Mouse (Mus musculus) midbrain, embryonic 15.5 days (tissue): ENCODE results near the gene Crtac1. TPM values are rescaled to one million over a fixed set of nuclear protein-coding genes. Genes with fewer than 3 reads are reported as not detected.

ENCODE experiments used
- ATAC-seq: fragments of 200-750 bp; cut with Nextera tagmentation; replicated peaks from 2 replicates; pipeline ENCODE4 v1.8.0; 2017; ENCODE audit warnings: moderate TSS enrichment
- H3K27ac ChIP-seq: fragments of 300-500 bp; sonication (generic); 2 replicates; pipeline ENCODE4 v1.5.1; 2015; ENCODE audit warnings: mild to moderate bottlenecking, inconsistent platforms
- H3K27me3 ChIP-seq: fragments of 300-500 bp; sonication (generic); replicated peaks from 2 replicates; pipeline ENCODE4 v1.6.1; 2015; ENCODE audit warnings: inconsistent platforms
- H3K36me3 ChIP-seq: fragments of 300-500 bp; sonication (generic); replicated peaks from 2 replicates; pipeline ENCODE4 v1.6.1; 2015; ENCODE audit warnings: inconsistent platforms
- H3K4me1 ChIP-seq: fragments of 300-500 bp; sonication (generic); 2 replicates; pipeline ENCODE4 v1.6.1; 2015; ENCODE audit warnings: inconsistent platforms
- H3K4me2 ChIP-seq: fragments of 300-500 bp; sonication (generic); 2 replicates; pipeline ENCODE4 v1.6.1; 2015; ENCODE audit warnings: inconsistent platforms, mild to moderate bottlenecking, moderate library complexity
- H3K4me3 ChIP-seq: fragments of 300-500 bp; sonication (generic); 2 replicates; pipeline ENCODE4 v1.5.1; 2015; ENCODE audit warnings: mild to moderate bottlenecking, inconsistent platforms
- H3K9ac ChIP-seq: fragments of 300-500 bp; sonication (generic); 2 replicates; pipeline ENCODE4 v1.6.1; 2015; ENCODE audit warnings: mild to moderate bottlenecking, inconsistent platforms
- H3K9me3 ChIP-seq: fragments of 300-500 bp; sonication (generic); 2 replicates; pipeline ENCODE4 v1.6.1; 2016; ENCODE audit warnings: inconsistent platforms
- WGBS: fragments of 180-500 bp; shearing (Covaris S2); methylation state at CpG from one replicate; pipeline ENCODE4 v1.1.7; 2015; ENCODE audit warnings: mixed read lengths; 5-methylcytosine and 5-hydroxymethylcytosine counted together
- polyA plus RNA-seq: library from polyadenylated mRNA; unstranded; fragments of >200 nt; fragmentation: Nextera tagmentation; extraction: Ambion mirVana; gene quantifications from 2 replicates; pipeline ENCODE4 v1.2.1, GENCODE M21; 2015

The Crtac1 gene
- polyA plus RNA-seq, 1 experiment from 2014 or later: 24.6 TPM

DNA sequence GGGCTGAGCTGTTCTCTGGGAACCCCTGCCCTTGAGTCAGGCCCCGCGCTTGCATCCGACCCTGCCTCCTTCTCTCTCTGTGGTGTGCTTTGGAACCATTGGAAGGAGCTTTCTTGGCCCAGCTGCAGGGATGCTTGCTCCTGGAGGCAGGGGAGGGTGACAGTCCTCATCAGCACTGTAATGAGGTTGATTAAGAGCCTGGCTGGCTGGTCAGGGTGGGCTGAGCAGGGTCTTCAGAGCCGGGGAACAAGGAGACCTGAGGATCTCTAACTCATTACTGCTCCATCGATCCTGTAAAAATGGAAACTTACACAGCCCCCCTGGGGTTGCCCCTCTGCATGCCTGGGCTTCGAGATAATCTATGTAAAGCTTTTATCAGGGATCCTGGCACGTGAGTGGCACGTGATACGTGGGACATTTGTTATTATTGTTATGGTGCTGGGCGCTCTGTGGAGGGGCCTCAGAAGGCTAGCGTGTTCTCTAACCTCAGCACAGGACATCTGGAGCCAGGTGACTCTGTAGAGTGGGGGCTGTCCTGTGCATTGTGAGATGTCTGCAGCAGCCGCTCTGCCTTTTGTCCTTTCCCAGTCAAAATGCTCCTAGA is 128.3 kb downstream of the Crtac1 start:
- Histone ChIP-seq H3K4me2 (no peak overlapping the region), H3K27me3 (no peaks in the 10 kb centered on the region), H3K27ac (no peak overlapping the region), H3K4me3 (no peak overlapping the region), H3K9ac (no peak overlapping the region), H3K36me3 (no peaks in the 10 kb centered on the region), H3K9me3 (no peaks in the 10 kb centered on the region), H3K4me1 (peaks cover 10% of the 10 kb centered on the region)
- no peak for ATAC-seq
- 45% methylated on average over 12 of the region's 12 CpGs for WGBS

DNA sequence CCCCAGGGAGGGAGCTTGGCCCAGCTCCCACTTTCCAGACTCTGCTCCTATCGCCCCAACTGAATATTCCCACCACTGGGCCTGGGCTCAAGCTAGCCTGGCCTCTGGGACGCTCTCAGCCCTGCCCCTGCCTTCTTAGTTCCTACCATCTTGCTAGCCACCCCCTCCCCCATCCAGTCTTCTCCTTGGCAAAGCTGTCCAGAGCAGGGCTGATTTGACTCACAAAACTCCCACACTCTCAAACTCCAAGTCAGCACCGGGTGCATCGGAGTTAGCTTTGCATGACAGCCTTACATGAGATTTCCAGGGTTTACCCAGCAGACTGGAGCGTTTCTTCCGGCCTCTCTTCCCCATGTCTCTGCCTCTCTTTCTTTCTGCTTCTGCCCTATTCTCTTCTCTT is 138.4 kb downstream of the Crtac1 start:
- 51% methylated on average over 6 of the region's 6 CpGs for WGBS

DNA sequence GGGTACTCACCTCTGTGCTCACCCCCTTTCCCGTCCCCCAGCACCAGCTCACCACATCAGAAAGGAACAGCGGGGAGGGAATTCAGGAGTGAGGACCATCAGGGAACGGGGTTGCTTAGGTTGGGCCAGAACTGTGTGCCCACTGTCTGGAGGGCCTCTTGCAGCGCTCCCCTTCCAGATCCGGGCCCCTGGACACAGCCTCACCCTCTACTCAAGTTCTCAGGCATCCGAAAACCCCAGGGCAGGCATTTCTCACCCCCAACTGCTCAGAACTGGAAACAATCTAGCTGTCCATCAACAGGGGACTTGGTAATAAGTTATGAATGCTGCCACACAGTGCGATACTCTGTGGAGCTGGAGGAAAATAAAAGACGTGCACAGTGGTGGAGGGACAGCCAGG is 139.5 kb downstream of the Crtac1 start:
- H3K9me3 ChIP-seq: no peaks in the 10 kb centered on the region
- 26% methylated on average over 8 of the region's 8 CpGs for WGBS
- H3K36me3 ChIP-seq: no peaks in the 10 kb centered on the region
- H3K27ac ChIP-seq: no peak overlapping the region
- H3K4me3 ChIP-seq: no peak overlapping the region
- H3K9ac ChIP-seq: no peak overlapping the region
- H3K27me3 ChIP-seq: no peaks in the 10 kb centered on the region
- ATAC-seq: no peak
- H3K4me1 ChIP-seq: peaks cover 18% of the 10 kb centered on the region
- no peak overlapping the region for H3K4me2 ChIP-seq

More for the DNA sequence above, 138.4 kb downstream of the Crtac1 start:
- H3K27me3 ChIP-seq: no peaks in the 10 kb centered on the region
- no peak overlapping the region for H3K9ac ChIP-seq
- H3K4me1 ChIP-seq: peaks cover 18% of the 10 kb centered on the region
- no peak overlapping the region for H3K4me3 ChIP-seq
- no peaks in the 10 kb centered on the region for H3K36me3 ChIP-seq
- H3K4me2 ChIP-seq: no peak overlapping the region
- ATAC-seq: no peak
- H3K9me3 ChIP-seq: no peaks in the 10 kb centered on the region
- no peak overlapping the region for H3K27ac ChIP-seq

DNA sequence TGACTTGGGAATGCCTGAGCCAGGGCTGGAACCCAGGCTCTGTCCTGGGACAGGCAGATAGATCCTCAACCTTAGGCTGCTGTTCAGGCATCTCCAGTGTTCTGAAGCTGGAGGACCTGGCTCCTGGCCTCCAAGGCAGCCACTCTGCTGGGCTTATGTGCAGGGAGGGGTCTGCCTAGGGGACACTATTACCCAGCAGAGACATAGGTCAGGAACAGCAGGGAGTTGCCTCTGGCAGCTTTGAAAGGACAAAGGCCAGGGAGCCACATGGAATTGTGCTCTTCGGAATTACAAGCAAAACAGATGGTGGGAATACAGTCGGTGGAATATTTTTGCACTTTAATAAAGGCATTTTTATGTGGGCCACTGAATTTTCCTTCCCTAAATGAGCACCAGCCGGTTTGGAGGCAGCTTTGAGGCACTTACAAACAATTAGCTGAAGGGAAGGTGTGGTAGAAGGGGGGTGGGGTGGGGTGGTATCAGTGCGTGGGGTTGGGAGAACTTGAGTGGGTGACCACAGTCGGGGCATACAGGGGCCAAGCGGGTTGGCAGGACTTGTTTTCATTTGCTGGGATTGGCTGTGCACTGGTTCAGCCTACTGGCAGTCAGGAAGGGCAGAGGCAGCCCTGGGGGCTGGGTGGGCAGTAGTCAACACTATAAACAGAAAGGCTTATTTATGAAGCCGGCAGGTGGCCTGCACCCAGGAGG is 140.5 kb downstream of the Crtac1 start:
- peak; percentile 31 for ATAC-seq
- Histone ChIP-seq H3K27ac (no peak overlapping the region), H3K36me3 (no peaks in the 10 kb centered on the region)

DNA sequence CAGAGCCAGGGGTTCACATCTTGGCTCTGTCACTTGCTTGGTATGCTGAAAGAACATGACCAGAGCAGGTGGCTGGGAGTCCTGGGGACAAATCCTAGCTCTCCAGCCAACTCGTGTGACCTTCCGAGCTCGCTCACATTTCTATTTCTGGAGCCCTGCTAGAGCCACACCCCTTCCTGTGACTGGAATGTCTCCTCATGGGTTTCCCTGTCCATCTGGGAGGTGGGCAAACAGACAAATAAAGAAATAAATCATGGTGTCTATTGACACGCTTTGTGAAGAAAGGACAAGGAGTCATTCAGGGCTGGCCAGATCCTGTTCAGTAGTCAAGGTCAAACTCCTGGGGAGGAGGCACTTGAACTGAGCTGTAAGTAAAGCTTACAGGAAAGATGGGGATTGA is 143.2 kb downstream of the Crtac1 start:
- H3K27ac ChIP-seq: no peak overlapping the region
- H3K9ac ChIP-seq: no peak overlapping the region
- H3K4me2 ChIP-seq: no peak overlapping the region
- peaks cover 18% of the 10 kb centered on the region for H3K4me1 ChIP-seq
- 75% methylated on average over 4 of the region's 4 CpGs for WGBS
- H3K9me3 ChIP-seq: no peaks in the 10 kb centered on the region
- H3K36me3 ChIP-seq: no peaks in the 10 kb centered on the region
- no peak overlapping the region for H3K4me3 ChIP-seq
- no peak for ATAC-seq
- H3K27me3 ChIP-seq: no peaks in the 10 kb centered on the region

More for the DNA sequence above, 140.5 kb downstream of the Crtac1 start:
- H3K4me1 ChIP-seq: peaks cover 18% of the 10 kb centered on the region
- no peak overlapping the region for H3K4me2 ChIP-seq
- H3K4me3 ChIP-seq: no peak overlapping the region
- H3K9ac ChIP-seq: no peak overlapping the region
- no peaks in the 10 kb centered on the region for H3K27me3 ChIP-seq
- WGBS: 25% methylated on average over 7 of the region's 7 CpGs
- H3K9me3 ChIP-seq: no peaks in the 10 kb centered on the region

DNA sequence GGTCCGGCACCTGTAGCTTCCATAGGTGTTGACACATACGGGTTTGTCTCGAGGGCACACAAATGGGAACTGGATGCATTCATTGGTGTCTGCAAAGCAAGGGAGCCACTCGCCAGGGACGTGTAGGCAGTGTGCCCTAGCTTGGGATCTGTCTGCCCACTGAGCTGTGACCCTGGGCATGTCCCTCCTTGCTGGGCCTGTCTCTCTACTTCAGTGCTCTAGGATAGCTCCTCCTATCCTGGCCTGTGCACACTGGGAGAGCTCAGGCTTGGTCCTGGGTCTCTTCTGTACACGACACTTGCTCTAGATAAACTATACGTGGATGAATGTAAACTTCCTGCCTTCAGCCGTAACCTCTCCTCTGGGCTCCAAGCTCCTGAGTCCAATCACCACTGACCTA is 147.4 kb downstream of the Crtac1 start:
- Histone ChIP-seq H3K4me1 (0 out of 2 replicates have a peak, but pooled peaks cover 6% of the 10 kb centered on the region), H3K27me3 (no peaks in the 10 kb centered on the region), H3K36me3 (no peaks in the 10 kb centered on the region), H3K27ac (no peak overlapping the region), H3K9ac (no peak overlapping the region), H3K4me2 (no peak overlapping the region), H3K9me3 (no peaks in the 10 kb centered on the region), H3K4me3 (no peak overlapping the region)
- 74% methylated on average over 8 of the region's 8 CpGs for WGBS
- ATAC-seq: no peak

DNA sequence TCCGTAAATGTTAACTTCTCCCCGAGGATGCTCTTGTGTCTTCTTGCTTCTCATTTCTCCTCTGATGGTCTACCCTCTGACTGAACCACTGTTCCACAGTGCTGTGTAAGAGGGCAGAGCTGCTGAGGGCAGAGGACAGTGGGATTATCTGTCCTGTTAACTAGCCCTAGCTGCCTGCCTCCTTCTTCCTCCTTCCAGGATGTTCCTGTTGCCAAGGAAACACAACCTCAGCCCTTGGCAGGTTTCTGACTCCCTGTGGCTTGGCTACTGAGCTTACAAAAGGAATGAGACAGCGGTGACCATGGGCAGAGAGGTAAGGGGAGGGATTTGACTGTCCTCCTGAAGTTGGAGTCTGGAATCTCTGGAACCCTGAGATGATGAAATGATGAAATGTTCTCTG is 152.0 kb downstream of the Crtac1 start:
- 56% methylated on average over 3 of the region's 3 CpGs for WGBS
- Histone ChIP-seq H3K36me3 (no peaks in the 10 kb centered on the region), H3K4me3 (no peak overlapping the region), H3K4me1 (0 out of 2 replicates have a peak, but pooled peaks cover 6% of the 10 kb centered on the region), H3K27me3 (no peaks in the 10 kb centered on the region), H3K4me2 (no peak overlapping the region), H3K9ac (no peak overlapping the region), H3K9me3 (no peaks in the 10 kb centered on the region), H3K27ac (no peak overlapping the region)
- ATAC-seq: no peak; the same call in 1 of the 2 replicates

DNA sequence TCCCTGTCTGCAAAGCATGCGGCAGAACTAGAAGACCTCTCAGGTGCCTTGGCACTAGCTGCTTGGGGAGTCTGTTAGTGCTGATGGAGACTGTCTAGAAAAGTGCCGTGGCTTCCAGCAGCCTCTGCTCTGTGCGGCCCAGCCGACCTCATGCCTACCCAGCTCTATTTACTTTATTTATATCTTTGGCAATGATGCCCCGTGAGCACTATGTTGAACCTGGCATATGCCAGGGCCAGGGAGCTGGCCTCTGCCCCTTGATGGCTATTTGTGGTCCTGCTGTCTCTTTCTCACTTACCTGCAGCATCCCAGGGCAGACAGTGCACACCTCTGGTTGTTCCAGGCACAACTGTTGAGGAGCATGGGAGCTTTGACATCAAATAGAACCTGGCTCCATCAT is 153.1 kb downstream of the Crtac1 start:
- Histone ChIP-seq H3K9ac (no peak overlapping the region), H3K27me3 (no peaks in the 10 kb centered on the region), H3K36me3 (no peaks in the 10 kb centered on the region), H3K9me3 (no peaks in the 10 kb centered on the region), H3K4me1 (0 out of 2 replicates have a peak, but pooled peaks cover 6% of the 10 kb centered on the region), H3K4me3 (no peak overlapping the region), H3K27ac (no peak overlapping the region), H3K4me2 (no peak overlapping the region)
- no peak for ATAC-seq
- 87% methylated on average over 5 of the region's 5 CpGs for WGBS

DNA sequence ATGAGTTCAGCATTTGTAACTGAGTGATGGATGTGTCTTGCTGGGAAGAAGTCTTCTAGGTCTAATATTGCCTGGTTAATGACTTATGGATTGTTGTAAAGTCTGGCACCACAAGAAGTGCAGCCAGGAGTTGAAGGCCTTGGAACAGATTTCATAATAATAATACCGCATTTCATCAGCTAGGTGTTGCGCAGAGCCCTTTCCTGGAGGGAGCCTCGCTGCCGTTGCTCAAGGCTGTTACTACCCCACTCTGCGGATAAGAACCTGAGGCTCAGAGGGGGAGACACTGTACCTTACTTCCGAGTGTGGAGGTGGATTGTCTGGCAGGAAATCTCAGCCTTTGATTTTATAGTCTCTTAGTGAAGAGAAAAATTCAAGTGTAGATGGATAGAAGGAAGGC is 154.3 kb downstream of the Crtac1 start:
- Histone ChIP-seq H3K9ac (no peak overlapping the region), H3K27me3 (no peaks in the 10 kb centered on the region), H3K4me1 (0 out of 2 replicates have a peak, but pooled peaks cover 6% of the 10 kb centered on the region), H3K36me3 (no peaks in the 10 kb centered on the region), H3K4me2 (no peak overlapping the region), H3K4me3 (no peak overlapping the region), H3K9me3 (no peaks in the 10 kb centered on the region), H3K27ac (no peak overlapping the region)
- ATAC-seq: no peak
- WGBS: 88% methylated on average over 6 of the region's 6 CpGs

DNA sequence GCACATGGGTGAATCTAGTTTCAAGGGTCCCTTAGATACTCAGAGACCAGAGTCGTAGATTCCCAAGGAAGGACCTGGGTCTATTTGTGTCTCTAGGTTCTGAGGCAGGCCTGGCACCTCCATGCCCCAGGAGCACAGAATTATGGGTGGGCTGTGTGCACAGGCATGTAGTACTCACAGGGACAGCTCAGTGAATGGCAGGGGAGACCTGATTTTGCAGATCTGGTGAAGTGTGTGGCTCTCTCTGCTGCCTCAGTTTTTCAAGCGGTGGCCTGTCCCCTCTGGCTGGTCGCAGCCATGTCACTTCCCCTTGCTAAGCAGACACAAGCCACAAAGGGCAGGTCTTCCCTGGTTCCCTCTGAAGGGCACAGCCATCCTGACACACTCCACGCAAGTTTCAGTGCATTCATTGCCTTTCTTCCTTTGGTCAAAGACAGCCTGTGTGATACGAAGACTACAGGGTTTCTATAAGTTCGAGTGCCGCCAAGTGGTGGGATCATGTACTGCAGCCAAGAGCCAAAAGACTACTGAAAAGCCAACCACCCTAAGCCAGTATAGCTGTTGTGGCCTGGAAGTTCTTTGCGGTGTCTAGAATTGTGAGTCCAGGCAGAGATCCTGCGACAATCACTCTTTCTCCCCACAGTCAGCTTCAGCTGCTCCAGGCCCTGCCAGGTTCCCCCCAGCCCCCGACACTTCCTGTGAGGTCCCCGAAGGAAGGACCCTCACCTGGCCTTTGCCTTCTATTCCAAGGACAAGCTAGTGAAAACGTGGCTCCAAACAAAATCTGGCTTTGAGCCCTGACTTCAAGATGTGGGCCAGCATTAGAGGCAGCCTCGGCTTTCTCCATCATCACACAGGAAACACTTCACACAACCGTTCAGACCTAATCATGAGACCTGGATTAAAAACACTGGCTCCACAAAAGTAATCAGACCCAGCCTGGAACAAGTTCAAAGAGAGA is 159.3 kb downstream of the Crtac1 start:
- Histone ChIP-seq H3K9ac (no peak overlapping the region), H3K36me3 (no peaks in the 10 kb centered on the region), H3K27ac (no peak overlapping the region), H3K9me3 (no peaks in the 10 kb centered on the region), H3K4me2 (no peak overlapping the region), H3K4me1 (peaks cover 8% of the 10 kb centered on the region), H3K4me3 (no peak overlapping the region), H3K27me3 (no peaks in the 10 kb centered on the region)
- 42% methylated on average over 14 of the region's 14 CpGs for WGBS
- peak; percentile 62 for ATAC-seq

DNA sequence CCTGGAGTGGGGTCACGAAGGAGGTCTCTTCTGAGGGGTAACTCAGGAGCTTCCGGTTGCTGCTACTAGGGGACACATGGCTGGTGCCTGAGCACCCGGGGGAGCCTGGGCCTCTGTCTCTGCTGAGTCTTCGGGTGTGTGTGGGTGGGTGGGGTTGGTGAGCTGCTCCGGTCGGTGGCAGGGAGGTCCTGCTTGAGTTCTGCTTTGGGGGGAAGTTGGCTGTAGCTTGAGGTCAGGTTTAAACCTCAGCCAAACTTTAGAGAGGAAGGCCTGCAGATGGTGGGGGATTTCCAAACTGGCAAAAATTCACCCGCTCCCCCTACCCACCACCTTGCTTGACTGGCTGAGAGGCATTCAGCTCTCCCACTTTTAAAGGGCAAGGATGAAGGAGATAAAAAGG is 160.4 kb downstream of the Crtac1 start:
- Histone ChIP-seq H3K36me3 (no peaks in the 10 kb centered on the region; the same call in 1 of the 2 replicates), H3K4me2 (no peak overlapping the region), H3K27ac (no peak overlapping the region), H3K4me3 (no peak overlapping the region), H3K27me3 (no peaks in the 10 kb centered on the region), H3K9ac (no peak overlapping the region), H3K9me3 (no peaks in the 10 kb centered on the region), H3K4me1 (peaks cover 8% of the 10 kb centered on the region)
- WGBS: 82% methylated on average over 7 of the region's 7 CpGs
- ATAC-seq: no peak

DNA sequence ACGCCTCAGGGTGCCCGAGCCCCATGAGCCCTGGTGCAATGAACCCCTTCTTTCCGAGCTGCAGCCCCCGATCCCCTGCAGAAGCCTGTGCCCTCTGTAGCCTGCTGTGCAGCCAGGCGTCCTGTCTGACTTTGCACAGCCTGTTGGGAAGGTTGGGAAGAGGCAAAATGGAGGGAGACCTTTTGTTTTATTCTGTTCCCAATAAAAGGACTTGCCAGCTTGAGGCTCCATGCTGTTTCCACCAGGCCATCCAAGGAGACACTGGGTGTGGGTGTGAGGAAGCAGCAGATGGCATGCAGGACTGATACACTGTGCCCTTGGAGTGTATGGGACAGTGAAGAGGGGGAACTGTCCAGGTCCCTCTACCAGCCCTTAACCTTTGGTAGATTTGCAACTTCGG is 161.5 kb downstream of the Crtac1 start:
- Histone ChIP-seq H3K4me3 (no peak overlapping the region), H3K9me3 (no peaks in the 10 kb centered on the region), H3K27me3 (no peaks in the 10 kb centered on the region), H3K36me3 (no peaks in the 10 kb centered on the region; the same call in 1 of the 2 replicates), H3K4me2 (no peak overlapping the region), H3K9ac (no peak overlapping the region), H3K27ac (no peak overlapping the region), H3K4me1 (peaks cover 8% of the 10 kb centered on the region)
- 52% methylated on average over 6 of the region's 6 CpGs for WGBS
- ATAC-seq: no peak
